Mouse (Mus musculus) spleen, adult 12 weeks (tissue): Measurements from ENCODE around the gene Tesk2.
"Not testable (repeated sequence)": the region's sequence is repeated elsewhere in the genome, so short reads cannot be mapped to it uniquely, and the experiment has no call there.

Source experiments
- DNase-seq: peaks from one replicate; pipeline ENCODE4 v3.0.0; 2022; ENCODE audit warnings: low spot score

Tesk2 gene

DNA sequence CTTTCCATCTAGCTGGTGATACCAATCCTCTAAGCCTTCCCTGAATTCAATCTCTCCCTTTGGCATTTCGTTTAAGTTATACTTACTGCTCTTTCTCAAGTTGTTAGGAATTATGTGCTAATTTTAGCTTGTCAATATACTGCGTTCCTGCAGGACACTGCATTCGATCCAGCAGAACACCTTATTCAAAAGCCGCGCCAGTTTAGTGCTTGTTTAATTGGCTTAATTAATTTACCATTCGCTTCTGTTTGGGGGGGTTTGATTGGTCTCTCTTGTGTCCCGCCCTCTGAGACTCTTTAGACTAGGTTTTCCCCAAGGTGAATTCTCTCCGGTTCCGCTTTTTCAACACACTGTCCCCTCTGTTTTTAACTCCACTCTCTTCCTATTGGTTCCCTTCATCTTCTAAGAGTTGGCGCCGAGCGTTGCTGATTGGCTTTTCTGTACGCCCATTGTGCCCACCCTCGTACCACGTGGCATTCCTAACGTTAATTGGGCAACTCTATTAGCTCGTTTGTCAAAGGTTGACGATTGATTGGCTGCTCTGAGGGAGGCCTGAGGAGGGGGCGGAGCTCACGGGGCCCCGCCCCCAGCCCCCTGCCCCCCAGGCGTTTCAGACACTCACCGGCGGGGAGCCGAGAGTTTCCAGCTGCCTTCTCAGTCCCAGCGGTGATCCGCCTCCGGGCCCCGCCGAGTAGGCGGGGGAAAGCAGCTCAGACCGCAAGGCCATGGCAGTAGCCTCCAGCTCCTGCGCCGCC lies at the start of gene Tesk2:
Gene Tesk2 (plus strand): TSS at position 606 of the 755 bp plus-strand sequence.
- peak; percentile 82 for DNase-seq

DNA sequence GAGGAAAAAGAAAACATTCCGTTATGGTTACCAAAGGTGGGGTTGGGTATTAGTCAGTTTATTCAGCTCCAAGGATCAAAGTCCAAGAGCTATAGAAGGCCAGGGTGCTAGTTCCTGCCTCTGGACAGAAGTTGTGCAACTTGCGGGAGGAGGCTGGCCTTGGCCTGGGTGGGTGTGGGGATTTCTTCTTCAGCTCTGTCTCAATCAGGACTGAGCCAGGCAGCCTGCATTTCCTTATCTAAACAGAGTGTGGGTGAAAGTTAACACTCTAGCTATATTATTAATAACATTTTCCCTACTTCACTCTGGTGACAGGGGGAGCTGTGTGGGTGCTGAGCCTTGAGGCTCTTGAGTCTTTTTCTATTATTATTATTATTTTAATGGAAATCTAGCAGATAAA lies 48.0 kb upstream of the Tesk2 start:
- no peak for DNase-seq

DNA sequence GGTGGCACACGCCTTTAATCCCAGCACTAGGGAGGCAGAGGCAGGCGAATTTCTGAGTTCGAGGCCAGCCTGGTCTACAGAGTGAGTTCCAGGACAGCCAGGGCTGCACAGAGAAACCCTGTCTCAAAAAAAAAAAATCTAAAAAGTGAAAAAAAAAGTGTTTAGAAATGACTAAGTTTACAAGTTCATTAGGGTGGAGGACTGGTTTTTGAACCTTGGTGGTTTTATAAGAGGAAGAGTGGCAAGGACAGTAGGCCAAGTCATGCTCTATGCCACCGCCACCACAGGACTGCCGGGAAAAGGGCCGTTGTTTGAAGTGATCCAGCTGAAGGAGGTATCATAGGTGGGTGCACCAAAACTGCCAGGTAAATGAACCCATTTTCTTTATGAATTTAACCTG lies 46.0 kb upstream of the Tesk2 start:
- not testable (repeated sequence) for DNase-seq

DNA sequence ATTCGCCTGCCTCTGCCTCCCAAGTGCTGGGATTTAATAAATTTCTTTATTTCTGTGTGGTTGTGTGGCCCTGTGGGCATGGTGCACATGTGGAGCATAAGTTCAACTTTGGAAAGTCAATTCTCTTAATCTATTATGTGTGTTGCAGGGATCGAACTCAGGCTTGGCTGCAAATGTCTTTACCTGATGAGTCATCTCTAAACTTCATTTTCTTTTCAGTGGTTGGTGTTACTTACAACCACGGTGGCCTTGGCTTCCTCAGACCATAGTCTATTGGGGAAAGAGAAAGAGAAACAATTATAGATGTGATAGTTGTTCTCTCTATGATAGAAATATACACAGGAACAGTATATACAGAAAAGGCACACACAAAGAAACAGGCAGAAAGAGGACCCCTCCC lies 44.7 kb upstream of the Tesk2 start:
- no peak for DNase-seq

DNA sequence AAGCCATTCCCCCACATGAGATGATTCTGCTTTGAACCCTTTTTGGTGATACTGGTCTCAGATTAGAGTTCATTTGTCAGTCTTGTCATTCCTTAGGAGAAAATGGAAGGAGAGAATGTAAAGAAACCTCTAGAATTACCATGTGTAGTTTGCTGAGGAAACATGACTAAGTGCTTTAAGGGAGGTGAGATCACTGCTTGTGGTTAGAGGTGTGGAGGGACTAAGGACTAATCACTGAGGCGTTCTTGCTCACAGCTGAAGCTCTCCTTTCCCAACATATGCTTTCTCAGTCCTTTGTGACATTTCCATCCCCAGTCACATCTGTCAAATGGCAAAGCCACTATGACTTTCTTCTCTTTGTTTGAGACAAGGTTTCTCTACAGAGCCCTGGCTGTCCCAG lies 42.9 kb upstream of the Tesk2 start:
- no peak for DNase-seq

DNA sequence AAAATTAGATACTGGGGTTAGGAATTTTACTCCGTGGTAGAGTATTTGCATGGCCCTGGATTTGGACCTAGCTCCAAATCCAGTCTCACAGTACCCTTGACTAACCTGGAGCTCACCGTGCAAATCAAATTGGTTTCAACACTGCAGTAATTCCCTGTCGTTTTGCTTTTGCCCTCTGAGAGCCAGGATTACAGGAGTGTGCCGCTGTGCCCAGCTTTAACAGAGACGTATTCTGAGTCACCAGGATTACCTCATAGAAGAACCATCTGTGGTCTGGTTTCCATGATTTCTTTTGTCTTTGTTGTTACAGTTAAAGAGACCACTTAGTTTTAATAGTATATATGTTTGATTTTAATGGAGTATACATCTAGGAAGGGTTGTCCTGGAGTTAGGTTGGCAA lies 41.6 kb upstream of the Tesk2 start:
- no peak for DNase-seq

DNA sequence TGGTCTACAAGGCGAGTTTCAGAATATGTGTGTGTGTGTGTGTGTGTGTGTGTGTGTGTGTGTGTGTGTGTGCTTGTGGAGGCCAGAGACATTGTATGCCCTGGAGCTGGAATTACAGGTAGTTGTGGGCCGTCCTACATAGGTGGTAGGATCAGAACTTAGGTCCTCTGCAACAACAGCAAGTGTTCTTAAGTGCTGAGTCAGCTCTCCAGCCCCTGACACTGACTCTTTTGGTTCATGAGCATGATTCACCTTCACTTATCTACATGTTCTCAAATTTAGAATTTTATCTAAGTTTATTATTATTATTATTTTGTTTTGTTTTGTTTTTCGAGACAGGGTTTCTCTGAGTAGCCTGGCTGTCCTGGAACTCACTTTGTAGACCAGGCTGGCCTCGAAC lies 40.2 kb upstream of the Tesk2 start:
- DNase-seq: not testable (repeated sequence)

DNA sequence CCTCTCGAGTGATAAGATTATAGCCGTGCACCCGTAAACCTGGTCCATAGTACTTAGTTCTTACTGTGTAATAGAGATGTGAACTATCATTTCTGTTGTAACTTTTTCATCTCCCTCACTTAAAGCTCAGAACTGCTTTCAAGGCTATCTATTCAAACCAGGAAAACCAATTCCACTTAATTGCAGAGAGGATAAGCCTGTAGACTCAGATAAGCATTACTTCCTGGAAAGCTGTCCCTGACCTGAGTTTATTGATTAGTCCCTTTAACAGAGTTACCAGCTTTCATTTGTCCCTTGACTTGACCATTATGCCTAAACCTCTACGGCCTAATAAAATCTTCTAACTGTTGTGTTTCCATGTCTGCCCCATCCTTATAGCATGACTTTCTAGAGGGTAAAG lies 36.8 kb upstream of the Tesk2 start:
- no peak for DNase-seq

DNA sequence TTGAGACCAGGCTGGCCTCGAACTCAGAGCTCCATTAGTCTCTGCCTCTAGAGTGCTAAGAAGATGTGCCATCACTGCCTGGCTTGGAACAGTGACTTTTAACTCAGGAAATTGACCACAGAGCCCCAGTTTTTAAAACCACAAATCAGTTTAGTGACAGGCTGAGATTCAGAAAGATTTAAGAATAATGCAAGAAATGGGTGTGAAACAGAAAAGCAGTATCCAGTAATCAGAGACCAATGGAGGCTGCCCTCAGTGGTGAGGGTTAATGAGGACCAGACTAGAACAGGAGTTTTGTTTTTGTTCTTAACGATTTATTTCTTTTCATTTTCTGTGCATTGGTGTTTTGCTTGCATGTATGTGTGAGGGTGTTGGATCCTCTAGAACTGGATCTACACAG lies 36.1 kb upstream of the Tesk2 start:
- DNase-seq: no peak

DNA sequence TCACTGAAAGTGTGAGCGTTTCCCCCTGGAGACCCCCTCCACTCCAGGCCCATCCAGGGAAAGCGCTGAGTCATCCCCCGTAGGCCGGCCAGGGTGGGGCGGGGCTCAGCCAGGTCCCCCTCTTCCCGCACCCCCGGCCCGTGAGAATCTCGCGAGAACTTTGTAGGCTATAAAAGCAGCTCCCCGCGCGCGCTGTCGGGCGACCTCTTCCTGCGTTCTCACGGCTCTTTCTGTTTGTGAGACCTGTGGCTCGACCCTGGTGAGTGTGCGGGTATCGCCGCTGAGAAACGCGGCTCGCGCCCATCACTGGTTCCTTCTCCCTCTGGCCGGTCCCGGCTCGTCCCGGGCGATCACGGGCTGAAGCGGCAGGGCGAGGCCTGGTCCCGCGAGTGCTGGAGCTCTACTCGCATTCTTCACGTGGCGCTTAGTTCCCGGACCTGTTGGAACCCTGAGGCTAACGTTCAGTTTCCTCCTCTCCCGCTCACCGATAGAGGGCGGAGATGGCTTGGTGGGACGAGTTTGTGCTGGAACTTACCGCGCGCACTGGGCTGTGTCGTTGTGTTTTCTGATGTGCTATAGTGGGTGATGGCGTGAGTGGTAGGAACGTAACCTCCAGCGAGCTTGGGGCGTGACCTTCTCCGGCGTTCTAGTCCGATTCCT lies 35.2 kb upstream of the Tesk2 start, which contains the start of gene Prdx1:
Gene Prdx1 (plus strand): TSS at position 143 of the 660 bp plus-strand sequence.
- peak; percentile 87 for DNase-seq

DNA sequence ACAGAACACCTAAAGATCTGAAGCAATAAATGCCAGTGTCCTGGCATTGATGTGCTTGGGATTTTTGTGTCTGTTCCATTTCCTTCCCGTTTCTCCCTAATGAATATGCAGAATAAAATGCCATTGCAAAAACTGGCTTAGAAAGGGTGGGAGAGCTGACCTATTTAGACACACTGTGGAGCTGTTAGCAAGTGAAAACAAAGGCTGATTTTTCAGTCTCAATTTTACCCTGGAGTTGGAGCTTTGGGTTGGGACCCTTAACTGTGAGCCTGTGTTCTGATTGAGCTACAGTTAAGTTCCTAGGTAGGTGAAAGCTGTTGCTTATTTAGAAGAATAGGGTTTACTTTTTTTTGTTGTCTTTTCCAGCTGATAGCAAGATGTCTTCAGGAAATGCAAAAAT lies 33.7 kb upstream of the Tesk2 start:
- no peak for DNase-seq

DNA sequence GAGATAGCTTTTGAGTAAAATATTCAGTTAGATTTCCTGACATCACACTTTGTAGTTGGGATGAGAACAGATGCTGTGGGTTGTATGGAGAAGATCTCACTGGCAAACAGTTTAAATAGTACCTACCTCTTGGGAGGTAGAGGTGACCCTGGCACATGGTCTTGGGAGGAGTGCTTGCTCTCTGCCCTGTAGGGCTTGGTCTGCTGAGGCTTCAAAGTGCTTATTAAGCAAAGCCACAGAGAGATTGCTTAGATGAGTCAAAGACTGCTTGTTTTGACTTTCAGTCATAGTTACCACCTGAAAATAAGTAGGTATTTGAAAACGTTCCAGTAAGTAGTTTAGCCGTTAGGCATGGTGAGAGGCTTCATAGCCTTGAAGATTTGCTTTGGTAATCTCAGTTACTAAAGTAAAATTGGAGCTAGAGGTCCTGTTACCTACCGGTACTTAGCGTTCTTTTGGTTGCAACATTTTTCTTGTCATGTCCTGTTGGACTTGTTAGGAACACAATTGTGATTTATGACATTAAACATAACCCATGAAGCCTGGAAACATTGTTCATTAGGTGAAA lies 31.4 kb upstream of the Tesk2 start:
- no peak for DNase-seq

DNA sequence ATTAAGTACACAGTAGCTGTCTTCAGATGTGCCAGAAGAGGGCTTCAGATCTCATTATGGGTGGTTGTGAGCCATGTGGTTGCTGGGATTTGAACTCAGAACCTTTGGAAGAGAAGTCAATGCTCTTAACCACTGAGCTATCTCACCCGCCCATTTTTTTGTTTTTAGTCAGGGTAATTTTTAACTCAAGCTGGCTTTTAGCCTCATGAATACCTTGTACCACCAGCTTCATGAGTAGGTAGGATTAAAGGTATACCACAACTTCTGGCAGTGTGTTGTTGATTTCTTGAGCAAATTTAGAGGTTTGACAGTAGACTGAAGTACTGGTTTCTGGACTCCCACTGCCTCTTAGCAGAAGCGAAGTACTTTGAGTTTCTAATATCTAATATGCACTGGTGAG lies 28.6 kb upstream of the Tesk2 start:
- DNase-seq: no peak

DNA sequence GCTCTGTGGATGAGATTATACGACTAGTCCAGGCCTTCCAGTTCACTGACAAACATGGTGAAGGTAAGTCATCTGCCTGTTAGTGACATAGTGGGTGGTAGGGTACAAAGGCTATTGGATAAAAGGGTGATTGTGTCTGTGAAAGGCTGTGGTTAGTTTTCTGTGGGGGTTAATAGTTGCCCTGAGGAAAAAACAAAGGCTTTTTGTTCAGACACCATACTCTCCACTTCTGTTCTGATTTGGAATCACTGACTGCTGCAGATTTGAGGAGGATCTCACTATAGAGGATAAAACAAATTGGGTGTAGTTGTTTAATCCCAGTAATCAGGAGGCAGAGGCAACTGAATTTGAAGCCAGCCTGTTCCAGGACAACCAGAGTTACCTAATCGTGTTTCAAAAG lies 27.0 kb upstream of the Tesk2 start:
- no peak for DNase-seq

DNA sequence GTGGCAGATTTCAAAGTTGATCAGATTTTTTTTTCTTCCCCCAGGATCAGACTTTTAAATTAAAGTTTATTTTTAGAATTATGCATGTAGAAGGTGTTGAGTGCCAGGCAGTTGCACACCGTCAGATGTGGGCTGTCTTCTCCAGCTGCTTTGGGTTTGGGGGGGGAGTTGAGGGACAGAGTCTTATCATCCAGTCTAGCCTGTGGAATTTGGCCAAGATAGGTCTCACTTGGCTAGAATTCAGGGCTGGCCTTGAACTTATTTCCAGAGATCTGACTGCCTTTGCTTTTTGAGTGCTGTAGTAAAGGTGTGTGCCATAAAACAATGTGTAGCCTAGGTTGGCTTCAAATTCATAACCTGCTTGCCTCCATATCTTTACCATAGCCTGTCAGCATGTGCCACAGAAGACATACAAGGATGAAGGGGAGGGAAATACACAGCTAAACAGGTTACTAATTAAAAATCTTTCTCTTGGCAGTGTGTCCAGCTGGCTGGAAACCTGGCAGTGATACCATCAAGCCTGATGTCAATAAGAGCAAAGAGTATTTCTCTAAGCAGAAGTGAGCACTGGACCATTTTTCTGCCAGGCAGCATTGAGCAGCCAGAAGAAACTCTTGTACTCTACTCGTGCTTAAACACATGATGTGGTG lies 21.9 kb upstream of the Tesk2 start:
- no peak for DNase-seq

DNA sequence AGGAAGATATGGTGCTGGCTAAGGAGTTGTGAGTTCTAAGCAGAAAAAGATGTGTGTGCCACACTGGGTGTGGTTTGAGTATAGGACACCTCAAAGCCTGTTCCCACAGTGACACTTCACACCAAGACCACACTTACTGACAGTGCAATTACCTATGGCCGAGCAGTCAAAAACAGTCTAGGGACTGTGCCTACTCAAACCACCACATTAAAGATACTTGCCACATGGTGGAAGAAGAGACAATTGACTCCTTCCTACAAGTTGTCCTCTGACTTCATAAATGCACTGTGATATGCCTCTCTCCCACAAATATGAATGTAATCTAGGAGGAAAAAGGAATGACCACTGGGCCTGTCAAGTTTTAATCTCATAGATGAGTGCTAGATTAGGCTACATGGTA lies 19.8 kb upstream of the Tesk2 start:
- DNase-seq: no peak

DNA sequence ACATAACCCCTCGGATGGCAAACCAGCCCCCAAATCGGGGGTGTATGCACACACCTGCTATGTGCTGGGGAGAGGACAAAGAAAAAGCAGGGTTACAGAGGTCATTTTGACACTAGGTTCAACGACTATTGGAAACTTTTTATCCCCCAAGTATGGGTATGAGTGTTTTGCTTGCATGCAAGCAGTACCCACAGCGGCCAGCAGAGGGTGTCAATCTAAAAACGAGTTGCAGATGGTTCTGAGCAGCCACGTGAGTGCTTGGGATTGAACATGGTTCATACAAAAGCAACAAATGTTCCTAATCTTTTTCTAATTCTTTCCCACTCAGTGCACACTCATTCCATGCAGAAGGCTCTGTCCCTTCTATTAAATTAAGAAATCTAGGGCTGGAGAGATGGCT lies 16.9 kb upstream of the Tesk2 start:
- DNase-seq: peak; percentile 65

DNA sequence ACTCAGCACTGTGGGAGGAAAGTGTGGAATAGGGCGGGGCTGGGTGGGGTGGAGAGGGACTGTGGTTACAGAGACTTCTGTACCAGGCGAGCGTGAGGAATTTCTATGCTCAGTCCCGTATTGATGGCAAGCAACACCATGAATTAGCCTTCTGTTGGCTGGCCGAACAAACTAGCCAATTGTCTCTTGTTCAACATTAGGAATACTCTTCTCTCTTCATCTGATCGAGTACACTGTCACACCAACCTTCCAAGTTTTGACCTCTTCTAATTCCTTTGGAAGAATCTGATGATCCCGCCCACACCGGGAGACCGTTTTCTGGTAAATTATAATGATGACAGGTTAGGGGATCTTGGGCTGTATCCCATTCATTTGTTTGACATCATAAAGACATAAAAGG lies 13.1 kb upstream of the Tesk2 start:
- DNase-seq: no peak

DNA sequence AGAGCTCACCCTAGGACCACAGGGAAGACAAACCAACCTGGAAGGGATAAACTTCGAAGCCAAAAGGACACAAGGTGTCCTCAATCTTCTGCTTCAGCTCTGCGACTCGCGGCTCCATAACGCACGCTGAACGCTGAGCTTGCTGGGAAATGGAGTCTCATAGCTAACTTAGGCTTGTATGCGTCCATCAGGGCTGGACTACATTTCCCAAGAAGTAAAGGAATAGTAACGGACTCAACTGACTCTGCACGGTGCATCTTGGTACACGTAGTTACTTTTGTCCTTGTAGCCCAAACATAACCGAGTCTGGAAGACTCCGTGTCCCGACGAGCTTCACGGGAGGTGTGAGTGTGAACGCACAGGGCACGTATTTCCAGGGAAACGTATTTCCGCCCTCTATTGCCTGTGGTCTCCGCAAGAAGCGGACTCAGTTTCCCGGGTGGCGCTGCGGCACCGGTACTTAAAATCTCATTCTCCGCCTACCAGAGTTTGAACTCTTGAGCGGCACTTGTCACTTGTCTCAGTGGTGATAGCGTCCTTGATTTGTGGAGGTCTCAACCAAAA lies 12.5 kb upstream of the Tesk2 start, which contains the start of the genes Mmachc and Ccdc163:
Gene Mmachc (minus strand): TSS at position 206 of the 564 bp plus-strand sequence.
Gene Ccdc163 (plus strand): TSS at position 309 of the 564 bp plus-strand sequence.
- DNase-seq: peak; percentile 74

DNA sequence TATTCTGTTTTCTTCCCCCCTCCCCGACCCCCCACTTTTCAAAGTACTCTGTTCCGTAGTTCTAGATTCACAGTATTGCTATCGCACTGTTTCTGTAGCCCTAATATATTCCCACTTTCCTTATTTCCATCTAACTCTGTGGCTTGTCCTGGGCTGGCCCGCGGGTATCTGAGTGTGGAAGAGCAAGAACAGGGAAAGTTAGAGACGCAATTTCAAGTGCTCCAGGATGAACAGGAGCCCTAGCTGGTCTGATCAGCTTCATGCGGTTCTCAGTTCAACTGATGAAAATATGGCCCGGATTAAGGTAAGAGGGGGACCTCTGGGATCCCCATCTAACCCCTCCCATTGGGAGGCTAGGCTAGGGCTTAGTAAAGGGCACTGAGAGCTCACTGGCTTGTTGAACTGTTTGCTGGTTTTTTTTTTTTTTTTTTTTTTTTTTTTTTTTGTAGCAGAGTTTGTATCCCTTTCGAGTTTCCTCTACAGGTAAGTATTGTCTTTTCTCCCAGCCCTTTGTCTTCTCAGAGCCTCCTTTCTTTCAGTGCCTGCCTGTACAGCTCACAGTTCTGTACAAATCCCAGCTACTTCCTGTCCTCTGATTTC lies 11.9 kb upstream of the Tesk2 start:
- no peak for DNase-seq

DNA sequence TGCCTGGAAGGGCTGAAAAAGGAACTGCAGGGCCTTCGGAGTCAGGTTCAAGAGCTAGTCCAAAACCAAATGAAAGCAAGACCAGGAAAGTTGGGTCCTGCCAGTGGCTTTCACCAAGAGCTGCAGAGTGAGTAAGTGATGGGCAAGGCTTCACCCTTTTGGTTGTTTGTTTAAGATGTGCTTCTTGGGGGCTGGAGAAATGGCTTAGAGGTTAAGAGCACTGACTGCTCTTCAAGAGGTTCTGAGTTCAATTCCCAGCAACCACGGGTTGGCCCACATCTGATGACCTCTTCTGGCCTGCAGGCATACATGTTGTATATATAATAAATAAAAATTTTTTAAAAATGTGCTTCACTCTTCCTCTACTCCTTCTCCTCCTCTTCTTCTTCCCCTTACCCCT lies 10.6 kb upstream of the Tesk2 start:
- DNase-seq: no peak

DNA sequence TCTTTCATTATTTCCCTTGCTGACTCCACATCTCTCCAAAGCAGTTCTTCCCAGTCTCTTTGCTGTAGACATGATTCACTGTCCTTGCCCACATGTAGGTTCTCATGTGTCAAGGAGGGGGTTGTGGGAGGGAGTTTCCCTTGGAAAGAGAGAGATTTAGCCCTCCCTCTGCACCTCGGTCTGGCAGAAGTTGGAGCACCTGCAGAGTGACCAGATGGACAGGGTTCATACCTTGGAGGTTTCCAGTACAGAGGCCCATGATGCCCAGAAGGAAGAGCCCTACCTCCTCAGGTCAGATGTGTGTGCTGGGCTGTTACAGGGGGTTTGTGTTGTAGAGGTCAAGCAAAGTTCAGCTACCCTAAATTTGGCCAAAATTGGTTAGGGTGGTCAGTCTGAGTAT lies 8.2 kb upstream of the Tesk2 start:
- DNase-seq: no peak
